Mouse (Mus musculus): ENCODE measurements around the gene A3galt2. TPM values are rescaled to one million over a fixed set of nuclear protein-coding genes. Genes with fewer than 3 reads are reported as not detected.

A3galt2 gene
- polyA plus RNA-seq (2017; shearing (Covaris generic)), result not detected

DNA sequence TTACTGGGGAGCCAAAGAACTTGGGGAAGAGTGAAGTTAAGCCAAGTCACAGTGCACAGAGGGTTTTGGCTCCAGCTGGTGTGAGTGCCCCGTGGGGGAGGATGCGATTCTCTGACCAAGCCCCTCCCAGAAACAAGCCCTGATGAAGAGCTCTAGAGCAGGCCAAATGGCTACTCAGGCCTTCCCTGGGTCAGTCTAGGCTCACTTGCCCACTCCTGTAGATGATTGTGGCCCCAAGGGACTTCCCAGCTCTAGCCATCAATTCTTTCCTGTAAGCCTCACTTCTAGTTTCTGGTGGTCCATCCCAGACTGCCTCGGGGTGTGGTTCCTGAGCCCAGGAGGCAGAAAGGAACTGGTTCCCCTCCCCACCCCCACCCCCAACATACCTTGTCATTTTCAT, at the start of gene A3galt2:
Gene A3galt2, plus strand, starts transcription at position 301 of the 400 bp plus-strand sequence.

DNA sequence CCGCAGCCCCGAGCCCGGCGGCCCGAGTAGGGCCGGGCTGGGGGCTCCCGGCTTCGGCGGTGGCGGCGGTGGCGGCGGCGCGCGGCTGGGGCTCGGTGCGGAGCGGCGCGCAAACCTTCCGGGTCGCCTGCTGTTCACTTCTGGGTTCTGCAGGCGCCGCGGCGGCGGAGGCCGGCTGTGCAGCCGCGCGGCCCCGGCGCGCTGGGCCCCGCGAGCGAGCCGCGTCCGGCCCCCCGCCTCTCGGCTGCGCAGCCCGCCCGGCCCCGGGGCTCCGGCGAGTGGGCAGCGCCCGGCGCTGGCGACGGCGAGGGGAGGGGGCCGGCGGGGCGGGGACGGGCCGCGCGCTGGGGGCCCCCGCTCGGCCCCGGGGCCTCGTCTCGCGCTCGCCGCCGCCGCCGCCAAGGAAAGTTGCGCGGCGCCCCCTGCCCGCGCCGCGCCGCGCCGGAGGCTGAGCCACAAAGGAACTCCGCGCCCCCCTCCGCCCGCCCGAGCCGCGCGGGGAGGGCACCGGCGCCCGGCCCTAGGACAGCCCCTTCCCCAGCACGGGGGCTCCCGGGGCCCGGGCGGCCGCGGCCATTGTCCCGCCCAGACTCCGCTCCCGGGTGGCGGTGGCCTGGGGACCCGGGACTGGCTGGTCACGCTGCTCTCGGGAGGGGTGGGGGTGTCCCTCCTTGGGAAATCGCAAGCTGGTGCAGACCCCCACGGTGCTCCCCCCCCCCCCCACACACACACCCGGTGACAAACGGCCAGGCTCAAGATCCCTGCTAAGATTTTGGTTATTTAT, 51.1 kb downstream of the A3galt2 start, which contains the start of gene Zfp362:
Gene Zfp362, minus strand, starts transcription at position 3 of the 784 bp plus-strand sequence.

Other genes starting within 250 kb of the A3galt2 start
- 4.9 TPM for gene Zscan20, start 145.3 kb upstream of the A3galt2 start, polyA plus RNA-seq (2017; shearing (Covaris generic))
- 2.0 TPM for gene Tlr12, start 136.7 kb upstream of the A3galt2 start, polyA plus RNA-seq (2017; shearing (Covaris generic))
- gene Phc2, start 100.7 kb upstream of the A3galt2 start, polyA plus RNA-seq (2017; shearing (Covaris generic)), result 140 TPM
- gene Zfp362, start 50.7 kb downstream of the A3galt2 start, polyA plus RNA-seq (2017; shearing (Covaris generic)), result 19.3 TPM
- gene Trim62, start 128.2 kb downstream of the A3galt2 start, polyA plus RNA-seq (2017; shearing (Covaris generic)), result 9.0 TPM
- 0.42 TPM for gene Azin2, start 207.1 kb downstream of the A3galt2 start, polyA plus RNA-seq (2017; shearing (Covaris generic))
- 84.4 TPM for gene Ak2, start 236.6 kb downstream of the A3galt2 start, polyA plus RNA-seq (2017; shearing (Covaris generic))

Measured in naive thymus-derived CD4-positive, alpha-beta T cell, adult 5 months (primary cell).